Mouse (Mus musculus) CD8-positive naive resting alpha-beta T cell, adult 2 months (primary cell): Measurements from ENCODE around the gene Polr3gl.
A peak's percentile ranks its signal among the peaks of the same experiment; 100 is the strongest.
"Not testable (repeated sequence)": the region's sequence is repeated elsewhere in the genome, so short reads cannot be mapped to it uniquely, and the experiment has no call there.

Experiments used
- DNase-seq, 2 experiments: peaks; one replicate each; pipeline ENCODE4 v3.0.0; 2022; ENCODE audit warnings: low read depth in 2 of 2, low spot score in 2 of 2

The Polr3gl gene

DNA sequence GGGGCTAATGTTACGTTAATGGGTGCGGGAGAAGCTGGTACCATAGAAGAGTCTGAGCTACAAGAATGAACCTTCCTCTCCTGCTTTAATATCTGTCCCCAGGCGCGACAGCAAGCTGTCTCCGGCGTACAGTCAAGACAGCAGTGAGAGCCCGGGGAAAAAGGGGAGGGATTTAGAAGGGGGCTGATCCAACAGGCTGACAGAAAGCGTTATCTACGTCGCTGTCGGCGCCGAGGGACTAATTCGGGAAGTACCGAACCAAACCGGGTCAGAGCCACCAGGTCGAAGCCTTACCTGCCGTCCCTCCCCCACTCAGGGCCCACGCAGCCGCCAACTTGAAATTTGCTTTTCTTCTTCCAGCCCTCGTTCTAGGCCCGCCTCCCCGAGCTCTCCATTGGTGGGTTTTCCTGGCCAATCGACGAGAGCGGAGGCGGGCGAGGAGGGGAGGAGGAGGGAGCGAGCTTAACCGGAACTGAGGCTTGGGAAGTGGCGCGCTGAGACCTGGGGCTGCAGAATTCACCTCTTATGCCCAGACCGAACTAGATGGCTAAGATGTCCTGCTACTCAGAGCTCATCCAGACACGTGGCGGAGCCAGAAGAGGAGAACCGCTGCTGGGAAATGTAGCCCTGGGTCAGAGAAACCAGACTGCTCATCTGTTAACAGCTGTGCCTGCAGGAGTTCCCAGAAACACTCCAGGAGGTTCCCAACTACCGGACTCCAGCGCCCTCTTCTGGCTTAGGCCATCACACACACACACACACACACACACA lies at the start of gene Polr3gl:
TSS of gene Polr3gl (minus strand) at position 392 of the 771 bp plus-strand sequence.
- peak; percentile 82 to 93 for DNase-seq

DNA sequence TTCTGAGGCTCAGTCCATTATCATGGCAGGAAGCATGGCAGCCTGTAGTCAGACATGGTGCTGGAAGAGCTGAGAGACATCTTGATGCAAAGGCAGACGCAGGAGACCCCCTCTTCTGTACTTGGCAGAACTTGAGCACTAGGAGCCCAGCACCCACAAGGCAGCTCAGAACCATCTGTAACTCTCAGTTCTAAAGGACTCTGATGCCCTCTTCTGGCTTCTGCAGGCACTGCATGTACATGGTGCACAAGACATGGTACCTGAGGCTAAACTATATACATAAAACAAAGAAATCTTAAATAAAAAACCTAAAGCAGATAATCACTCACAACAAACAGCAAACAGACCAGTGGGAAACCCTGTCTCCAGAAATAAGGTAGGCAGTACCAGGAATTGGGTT lies 45.2 kb upstream of the Polr3gl start:
- DNase-seq = peak; percentile 71 to 85

DNA sequence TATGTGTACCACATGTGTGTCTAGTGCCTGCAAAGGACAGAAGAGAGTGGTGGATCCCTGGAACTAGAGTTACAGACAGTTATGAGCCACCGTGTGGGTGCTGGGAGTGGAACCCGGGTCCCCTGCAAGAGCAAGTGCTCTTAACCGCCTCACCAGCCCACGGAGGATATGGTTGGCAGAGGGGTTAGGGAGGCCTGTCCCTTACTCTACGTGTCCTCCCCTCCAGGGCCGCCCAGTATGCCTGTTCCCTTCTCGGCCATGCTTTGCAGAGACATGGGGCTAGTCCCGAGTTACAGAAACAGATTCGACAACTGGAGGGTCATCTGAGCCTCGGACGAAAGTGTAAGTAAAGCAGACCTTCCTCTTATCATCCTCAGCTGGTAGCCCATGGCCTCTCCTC lies 42.5 kb upstream of the Polr3gl start:
- no peak for DNase-seq

DNA sequence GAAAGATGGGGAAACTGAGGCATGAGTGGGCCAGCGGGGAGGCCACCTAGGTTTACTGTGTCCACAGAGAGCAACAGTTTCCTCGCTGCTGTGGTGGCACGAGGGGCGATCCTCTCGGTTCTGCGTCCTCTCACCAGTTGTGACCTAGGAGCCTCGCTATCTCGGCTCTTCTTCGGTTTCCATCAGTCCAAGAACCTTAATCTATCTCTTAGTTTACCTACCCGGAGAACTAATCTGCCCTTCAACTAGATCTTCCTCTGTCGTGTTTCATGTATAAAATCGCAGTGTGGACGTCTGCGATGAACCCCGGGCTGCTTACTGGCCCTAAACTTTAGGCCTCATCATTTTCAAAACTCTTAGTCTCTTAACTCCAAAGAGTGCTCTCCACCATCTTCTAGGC lies 41.9 kb upstream of the Polr3gl start:
- DNase-seq = no peak

DNA sequence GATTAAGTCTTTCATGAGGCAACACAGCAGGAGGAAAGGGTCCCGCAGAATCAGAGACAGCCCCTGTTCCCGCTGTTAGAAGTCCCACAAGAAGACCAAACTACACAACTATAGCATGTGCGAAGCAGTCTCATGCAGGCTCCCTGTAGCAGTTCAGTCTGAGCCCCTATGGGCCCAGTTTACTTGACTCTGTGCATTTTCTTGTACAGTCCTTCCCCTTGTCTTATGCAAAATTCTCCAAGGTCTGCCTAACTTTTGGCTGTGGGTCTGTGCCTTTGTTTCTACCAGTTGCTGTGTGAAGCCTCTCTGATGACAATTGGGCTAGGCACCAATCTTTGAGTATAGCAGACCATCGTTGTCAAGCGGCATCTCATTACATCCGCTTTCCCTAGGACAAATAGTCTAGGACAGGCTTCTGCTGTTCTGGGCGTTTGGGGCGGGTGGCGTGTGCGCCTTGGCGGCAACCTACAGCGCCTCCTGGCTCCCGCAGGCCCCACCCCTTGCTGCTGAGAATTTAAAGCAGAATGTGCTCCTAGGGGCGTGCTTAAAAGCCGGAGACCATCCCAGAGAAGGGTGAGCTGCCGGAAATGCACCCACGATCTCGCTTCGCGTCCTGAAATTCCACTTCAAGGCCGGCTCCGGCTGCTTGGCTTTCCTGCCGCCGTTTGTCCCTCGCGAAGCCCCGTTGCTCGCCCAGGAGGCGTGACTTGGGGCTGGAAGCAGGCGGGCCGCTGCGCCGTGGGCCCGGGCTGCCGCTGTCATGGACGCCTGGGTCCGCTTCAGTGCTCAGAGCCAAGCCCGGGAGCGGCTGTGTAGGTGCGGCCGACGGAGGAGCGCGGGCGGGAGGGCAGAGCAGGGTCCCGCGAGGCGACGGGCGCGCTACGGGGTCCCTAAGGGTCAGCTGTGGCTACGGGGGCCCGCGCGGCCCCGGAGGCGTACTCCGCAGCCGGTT lies 41.2 kb upstream of the Polr3gl start, which contains the start of the genes Pex11b and Gm42957:
TSS of gene Pex11b (plus strand) at position 449 of the 952 bp plus-strand sequence.
TSS of gene Gm42957 (plus strand) at position 547 of the 952 bp plus-strand sequence.
- peak; percentile 75 to 78 for DNase-seq

DNA sequence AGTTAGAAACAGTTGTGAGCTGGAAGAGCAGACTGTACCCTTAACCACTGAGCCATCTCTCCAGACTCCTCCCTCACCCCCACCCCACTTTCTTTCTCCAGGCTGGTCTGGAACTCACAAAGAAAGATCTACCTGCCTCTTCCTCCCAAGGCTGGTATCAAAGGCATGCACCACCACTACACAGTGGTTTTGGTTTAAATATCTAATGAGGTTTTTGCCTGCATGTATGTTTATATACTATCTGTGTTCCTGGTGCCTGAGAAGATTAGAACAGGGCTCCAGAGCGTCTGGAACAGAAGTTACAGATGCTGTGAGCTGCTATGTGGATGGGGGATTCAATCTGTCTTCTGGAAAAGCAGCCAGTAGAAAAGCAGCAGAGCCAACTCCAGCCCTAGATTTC lies 40.0 kb upstream of the Polr3gl start:
- DNase-seq = no peak

DNA sequence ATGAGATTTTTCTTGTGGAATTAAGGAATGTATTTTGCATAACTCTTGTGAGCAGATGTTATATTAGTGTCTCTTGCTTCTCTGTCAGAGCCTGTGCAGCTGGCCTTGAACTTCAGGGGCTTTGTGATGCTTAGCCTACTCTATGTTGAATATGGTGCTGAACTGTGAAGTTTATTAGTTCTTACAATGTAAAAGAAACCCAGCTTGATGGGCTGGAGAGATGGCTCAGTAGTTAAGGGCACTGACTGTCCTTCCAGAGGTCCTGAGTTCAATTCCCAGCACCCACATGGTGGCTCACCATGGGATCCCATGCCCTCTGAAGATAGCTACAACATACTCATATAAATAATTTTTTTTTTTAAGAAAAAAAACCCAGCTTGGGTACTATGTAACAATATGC lies 38.1 kb upstream of the Polr3gl start:
- no peak for DNase-seq

DNA sequence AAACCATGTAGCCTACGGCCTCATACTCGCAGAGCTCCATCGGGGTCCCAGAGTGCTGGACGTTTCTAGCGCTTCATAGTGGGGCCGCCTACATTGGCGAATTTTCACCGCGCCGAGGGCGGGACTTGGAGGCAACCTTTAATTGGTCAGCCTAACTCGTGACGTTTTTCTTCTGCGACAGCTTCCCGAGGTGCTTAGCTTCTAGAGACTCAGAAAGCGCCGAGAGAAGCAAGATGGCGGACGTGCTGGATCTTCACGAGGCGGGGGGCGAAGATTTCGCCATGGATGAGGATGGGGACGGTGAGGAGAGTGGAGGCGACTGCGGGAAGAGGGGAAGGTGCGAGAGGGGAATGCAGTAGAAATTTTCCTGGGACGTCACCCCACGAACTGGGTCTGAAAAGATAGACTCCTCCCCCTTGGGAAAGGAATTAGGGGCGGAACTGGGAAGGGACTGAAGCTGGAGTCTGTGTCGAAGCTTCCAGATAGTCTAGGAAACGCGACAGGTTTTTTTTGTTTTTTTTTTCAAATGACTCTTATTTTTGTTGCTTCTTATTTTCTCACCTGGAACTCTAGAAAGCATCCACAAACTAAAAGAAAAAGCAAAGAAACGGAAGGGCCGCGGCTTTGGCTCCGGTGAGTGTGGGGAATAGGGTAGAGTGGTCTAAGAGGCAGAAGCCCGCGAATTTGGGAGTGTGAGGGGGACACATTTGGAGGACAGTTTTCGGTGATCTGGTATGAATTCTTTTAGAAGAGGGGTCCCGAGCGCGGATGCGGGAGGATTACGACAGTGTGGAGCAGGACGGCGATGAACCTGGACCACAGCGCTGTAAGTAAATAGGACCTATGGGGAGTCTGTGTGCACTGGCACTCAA lies 36.0 kb upstream of the Polr3gl start, which contains the start of gene Rbm8a:
TSS of gene Rbm8a (plus strand) at position 205 of the 872 bp plus-strand sequence.
- DNase-seq = peak; percentile 84 to 92

DNA sequence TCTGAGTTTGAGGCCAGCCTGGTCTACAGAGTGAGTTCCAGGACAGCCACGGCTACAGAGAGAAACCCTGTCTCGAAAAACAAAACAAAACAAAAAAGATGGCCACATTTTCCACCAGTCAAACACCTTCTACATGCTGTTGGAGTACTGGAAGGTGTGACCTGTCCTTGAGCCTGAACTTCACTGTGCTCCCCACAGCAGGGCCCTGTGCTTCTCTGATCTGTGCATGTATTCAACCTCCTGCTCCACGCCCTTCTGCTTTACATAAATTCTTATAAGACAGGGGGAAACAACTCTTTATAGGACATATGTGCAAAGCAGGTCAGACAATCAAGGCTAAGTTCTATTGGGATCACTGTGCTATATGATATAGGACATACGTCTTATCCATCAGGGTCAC lies 29.2 kb upstream of the Polr3gl start:
- DNase-seq = no peak

DNA sequence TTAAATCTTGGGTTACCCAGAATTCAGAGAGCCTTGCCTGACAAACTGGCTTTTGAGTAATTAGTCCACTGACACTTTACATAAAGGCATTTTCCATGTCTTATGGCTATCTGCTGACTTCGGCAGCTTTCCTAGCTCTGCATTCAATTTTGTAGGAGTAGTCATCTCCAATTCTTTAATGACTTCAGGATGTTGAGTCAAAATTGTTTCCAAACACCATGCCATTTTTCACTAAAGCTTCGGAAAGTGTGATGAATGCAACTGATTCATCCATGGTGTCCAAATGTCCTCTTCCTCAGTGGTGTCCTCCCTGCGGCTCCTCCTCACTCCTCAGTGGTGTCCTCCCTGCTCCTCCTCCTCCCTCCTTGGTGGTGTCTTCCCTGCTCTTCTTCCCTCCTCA lies 24.0 kb upstream of the Polr3gl start:
- DNase-seq = no peak

DNA sequence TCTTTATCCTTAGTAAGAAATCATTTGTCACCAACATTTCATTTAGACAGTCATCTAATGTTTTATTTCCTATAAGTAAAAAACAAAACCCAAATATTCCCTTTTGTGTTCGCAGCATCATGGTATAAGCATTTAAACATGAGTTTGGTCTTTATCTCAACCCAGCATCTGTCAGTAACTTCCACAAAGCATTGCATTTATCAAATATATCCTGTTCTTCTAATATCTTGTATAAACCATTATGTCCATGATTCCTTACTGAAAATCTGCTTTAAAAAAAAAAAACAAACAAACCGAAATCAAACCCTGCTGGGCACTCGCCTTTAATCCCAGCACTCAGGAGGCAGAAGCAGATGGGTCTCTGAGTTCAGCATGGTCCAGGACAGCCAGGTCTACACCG lies 12.6 kb upstream of the Polr3gl start:
- DNase-seq = no peak

DNA sequence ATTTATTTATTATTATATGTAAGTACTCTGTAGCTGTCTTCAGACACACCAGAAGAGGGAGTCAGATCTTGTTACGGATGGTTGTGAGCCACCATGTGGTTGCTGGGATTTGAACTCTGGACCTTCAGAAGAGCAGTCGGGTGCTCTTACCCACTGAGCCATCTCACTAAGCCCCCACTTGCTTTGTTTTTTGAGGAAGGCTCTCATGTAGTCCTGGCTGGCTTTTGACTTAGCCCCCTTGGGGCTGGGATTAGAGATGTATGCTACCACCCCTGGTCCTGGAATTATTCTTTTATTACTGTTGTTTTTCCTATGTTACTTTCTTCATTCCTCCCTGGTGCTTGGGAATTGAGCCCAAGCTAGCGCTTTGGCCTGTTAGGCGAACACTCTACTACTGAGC lies 12.0 kb upstream of the Polr3gl start:
- not testable (repeated sequence) for DNase-seq

DNA sequence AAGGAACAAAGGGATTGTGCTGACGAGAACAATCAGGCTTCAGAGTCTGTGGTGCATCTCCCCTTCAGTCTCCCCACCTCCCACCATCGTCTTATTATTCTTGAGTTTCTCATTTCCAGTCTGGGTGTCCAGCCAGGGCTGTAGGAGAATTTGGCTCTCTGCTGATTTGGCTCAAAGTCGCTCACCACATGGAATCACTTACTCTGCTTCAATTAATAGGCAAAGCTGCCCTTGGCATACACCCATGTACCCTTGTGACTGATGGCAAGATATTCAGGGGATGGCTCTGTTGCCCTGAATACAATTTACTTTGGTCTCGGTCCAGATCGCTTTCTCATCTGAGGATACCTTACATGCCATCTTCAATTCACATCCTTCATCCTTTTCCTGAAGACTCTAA lies 9.3 kb upstream of the Polr3gl start:
- no peak for DNase-seq

DNA sequence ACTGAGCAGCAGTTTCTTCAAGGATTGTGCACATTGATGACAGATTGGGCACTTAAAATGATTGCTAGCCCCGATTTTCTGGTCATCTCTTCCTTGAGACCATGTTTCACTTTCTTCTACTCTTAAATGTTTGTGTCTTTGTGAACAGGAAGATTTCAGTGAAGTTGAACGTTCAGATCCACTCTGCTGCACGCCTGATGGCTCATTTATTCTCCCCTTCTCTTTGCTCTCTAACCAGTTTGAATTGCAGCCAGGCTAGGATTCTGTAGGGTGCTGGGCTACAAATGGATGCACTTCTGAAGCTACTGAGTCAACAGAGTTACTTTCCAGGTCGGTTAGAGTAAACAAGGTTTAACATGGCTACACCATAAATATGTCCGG lies 8.7 kb upstream of the Polr3gl start:
- no peak for DNase-seq

DNA sequence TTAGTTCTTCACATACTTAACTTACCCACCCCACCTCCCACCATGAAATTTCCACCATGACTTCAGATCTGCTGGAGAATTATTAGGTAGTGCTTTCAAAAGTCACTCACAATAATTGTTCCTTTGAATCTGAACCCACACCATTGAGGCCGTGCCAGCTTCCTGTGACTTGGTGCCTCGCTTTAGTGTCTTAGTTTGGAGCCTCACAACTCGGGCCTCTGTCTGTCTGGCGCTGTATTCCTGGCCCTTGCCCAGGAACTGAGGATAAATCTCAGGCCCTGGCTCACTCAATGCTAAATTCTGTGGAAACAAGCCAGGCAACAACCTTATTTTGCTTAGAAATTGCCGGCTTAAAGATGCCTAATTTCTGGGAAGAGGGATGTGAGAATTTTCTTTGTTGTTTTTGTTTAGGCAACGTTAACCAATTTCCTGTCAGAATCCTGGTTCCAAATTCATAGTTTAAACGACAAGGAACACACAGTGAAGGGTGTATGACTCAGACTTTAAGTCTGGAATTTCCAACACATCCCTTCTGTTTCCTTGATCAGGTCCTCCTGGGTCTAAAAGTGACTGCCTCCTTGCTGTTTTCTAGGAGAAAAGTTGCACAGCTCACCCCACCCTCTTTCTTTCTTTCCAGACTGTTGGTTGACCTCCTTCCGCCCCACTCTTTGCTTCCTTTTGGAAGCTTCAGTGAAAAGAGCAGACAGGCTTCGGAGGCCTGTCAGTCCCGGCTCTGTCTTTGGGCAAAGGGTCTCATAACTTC lies 8.1 kb upstream of the Polr3gl start:
- no peak for DNase-seq

DNA sequence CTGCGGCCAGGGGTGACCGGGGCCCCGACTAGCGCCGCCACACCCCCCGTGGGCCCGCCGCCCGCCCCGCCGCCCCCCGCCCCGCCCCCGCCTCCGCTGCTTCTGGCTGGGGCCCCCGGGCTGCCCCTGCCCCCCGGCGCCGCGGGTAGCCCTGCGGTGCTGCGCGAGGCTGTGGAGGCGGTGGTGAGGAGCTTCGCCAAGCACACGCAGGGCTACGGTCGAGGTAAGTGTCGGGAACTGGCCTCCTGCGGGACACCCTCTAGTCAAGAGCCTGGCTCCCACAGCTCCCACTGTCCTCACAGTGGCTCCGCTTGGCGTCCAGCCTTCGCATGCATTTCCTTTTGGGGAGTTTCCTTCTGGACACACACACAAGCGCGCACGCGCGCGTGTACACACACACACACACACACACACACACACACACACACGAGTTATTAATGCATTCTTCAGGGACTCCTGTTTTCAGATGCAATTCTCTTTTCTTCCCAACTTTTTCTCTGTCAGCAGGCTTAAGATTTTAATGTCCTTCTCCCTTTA lies 7.3 kb upstream of the Polr3gl start:
- no peak for DNase-seq

DNA sequence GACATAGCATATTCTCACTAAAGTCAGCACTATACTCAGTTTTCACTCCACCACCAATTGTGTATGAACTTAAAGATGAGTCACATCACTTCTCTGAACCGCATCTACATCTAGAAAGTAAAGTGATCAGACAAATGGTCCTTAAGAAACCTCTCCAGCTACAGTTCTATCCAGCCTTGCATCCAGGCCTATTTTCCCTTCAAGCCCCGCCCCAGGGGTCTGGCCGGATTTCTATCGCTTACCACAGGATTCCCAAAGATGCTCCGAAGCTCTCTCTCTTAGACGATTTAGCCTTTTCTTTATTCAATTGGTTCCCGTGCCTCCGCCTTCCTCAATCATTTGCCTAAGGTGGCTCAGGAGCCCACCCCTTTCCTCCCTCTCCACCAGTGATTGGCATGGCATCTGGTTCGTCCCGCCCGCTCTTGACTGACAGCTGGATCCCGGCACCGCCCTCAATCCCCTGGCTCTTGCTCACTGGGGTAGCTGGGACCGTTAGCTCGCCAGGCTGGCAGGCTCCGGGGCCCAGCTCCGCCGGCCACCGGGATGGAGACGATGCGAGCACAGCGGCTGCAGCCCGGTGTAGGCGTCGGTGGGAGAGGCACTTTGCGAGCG lies 6.8 kb upstream of the Polr3gl start, which contains the start of gene Lix1l:
TSS of gene Lix1l (plus strand) at position 511 of the 612 bp plus-strand sequence.
- peak; percentile 67 to 74 for DNase-seq

DNA sequence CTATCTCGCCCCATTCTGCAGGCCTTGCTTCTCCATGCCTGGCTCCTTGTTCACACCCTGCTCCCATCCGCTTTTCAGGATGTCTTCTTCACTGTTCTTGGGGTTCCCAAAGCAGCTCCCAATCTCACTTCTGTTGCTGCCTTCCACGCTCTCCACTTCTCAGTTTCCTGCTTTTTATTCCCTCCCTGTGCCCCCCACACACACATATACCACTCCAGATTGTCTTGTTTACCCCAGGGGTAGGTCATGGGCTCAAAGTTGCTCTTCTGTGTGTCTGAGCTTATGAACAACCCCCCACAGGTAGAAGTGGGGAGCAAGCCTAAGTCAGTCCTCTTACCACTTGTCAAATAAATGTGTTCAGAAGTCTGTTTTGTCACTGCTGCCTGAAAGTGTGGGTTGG lies 5.4 kb upstream of the Polr3gl start:
- DNase-seq = no peak

DNA sequence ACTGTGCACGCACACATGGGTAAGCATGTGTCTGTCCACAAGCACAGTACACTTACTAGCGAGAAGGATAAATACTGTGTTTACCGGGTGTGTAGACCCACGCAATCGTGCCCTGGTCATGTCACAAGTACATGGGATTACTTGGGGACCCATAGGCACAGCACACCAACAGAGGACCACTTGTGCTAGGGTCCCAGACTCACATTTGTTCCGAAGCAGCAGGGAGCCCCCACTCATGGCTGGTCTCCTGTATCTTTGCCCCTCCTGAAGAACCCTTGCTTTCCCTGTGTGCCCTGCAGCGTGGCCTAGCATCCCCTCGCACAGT lies 5.0 kb upstream of the Polr3gl start:
- DNase-seq = no peak
